Mouse (Mus musculus): ENCODE results near the gene Adcy4.
A peak's percentile ranks its signal among the peaks of the same experiment; 100 is the strongest.

Adcy4 gene

GRCm38 (mm10) chr14:55747051-55747847 lies 36.6 kb downstream of the Adcy4 start:
- DNase-seq, result no peak

DNA sequence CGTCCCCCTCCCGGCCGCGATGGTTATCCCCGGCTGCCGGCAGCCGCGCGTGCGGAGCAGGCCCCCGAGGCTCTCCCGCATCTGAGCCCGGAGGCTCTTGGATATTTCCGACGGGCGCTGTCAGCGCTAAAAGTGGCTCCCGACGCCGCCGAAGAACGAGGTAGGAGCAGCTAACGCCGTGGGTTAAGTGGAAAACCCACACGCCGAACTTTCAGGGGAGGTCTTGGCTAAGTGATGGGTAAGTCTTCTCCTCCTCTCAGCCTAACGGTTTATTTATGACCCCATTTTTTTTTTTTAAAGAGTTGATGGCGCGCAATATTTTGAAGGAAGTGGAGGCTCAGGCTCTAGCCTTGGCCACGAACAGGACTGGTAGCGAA lies 38.0 kb downstream of the Adcy4 start:
- no peak for DNase-seq

GRCm38 (mm10) chr14:55745180-55745860 lies 38.6 kb downstream of the Adcy4 start, which contains the start of the genes Dhrs1 and Nop9:
Dhrs1 (minus strand) TSS chr14:55745690.
Nop9 (plus strand) TSS chr14:55745693.
- peak; percentile 91 for DNase-seq

GRCm38 (mm10) chr14:55743711-55744110 lies 40.2 kb downstream of the Adcy4 start:
- peak; percentile 95 for DNase-seq

- DNase-seq, result peak; percentile 81
Observed at GRCm38 (mm10) chr14:55737086-55737687, 46.7 kb downstream of the Adcy4 start.

DNA sequence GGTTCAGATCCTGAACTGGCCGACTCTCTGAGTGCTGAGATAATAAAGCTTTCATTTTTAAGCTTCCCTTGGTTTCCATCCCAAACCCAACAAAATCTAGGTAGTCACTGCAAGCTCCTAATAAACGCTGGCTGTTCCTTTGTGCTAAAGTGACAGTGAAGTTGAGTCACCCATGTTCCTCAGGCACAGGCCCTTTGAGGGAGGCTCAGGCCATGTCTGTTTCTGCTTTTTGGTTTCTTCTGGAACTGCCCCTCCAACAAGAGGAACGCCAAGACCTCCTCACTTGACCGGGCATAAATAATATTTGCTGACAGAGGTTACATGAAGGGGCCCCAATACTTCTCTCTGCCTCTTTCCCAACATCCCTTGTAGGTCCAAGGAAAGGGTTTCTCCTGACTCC lies 48.1 kb downstream of the Adcy4 start:
- no peak for DNase-seq

DNA sequence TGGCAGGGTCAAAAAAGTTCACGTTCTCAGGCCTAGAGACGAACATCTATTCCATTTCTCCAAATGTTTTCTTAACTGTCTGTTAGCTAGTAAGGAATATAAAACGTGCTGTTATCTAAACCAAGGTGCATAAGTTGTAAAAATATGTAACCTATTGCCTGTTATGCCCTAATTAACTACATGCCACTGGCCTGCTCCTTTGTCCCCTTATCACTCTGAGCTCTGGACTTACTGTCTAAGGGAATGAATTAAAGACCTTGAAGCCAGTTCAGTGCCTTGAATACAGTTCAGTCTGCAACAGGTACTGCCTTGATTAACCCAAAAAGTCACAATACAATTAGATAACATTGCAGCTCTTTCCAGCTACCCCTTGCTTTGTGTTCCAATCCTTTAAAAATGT lies 48.6 kb downstream of the Adcy4 start:
- no peak for DNase-seq

- DNase-seq, result no peak
Observed at GRCm38 (mm10) chr14:55734869-55735268, 49.0 kb downstream of the Adcy4 start.

DNA sequence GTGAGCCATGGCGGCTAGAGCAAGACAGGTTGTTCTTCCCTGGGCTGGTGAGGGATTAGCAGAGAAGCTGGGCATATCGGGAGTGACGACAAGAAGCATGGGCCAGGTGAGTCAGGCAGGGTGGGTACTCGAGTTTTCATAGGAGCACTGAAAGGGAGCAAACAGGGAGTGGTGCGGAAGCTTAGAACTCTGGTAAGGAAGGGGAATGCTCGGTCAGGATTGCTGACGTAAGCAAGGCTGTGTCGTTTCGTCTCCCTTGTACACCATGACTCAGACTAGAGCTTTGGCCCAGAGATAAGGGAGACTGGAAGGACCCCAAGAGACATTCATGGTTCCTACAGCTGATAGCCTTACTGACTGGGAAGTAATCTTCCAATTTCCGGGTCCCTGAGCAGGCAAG lies 50.0 kb downstream of the Adcy4 start:
- no peak for DNase-seq

- DNase-seq, result no peak
Observed at GRCm38 (mm10) chr14:55730531-55731032, 53.3 kb downstream of the Adcy4 start.

DNA sequence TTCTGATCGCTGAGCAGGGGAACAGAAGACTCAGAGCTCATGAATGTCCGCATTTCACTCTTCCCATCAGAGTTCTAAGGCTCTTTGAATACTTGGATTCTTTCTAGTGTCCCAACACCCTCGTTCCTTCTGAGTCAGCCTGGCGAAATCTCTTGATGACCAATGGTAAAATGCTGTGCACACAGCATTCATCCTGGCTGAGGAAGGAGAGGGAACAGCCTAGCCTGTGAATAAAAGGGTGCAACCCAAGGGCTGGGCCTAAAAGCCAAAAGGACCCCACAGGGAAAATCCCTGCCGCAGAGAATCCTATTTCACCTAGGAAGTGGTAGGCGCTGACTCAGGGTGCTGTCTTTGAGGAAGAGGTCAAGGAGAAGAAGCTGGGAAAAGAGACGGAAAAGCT lies 53.8 kb downstream of the Adcy4 start:
- no peak for DNase-seq

- no peak for DNase-seq
Observed at GRCm38 (mm10) chr14:55727889-55728685, 55.8 kb downstream of the Adcy4 start.

DNA sequence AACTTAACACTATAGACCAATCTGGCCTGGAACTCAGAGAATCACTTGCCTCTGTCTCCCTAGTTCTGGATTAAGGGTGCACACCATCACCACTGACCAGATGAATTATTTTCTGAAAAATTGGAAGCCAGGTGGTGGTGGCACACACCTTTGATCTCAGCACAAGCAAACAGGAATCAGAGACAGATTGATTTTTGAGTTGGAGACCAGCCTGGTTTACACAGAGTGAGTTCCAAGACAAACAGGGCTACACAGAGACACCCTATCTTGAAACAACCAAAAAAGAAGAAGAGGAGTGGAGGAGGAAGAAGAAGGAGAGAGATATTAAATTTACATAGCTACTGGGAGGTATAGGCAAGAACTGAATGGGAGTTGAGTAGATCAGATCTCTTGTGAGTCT lies 57.6 kb downstream of the Adcy4 start:
- no peak for DNase-seq

GRCm38 (mm10) chr14:55724411-55724871 lies 59.5 kb downstream of the Adcy4 start:
- peak; percentile 75 for DNase-seq

DNA sequence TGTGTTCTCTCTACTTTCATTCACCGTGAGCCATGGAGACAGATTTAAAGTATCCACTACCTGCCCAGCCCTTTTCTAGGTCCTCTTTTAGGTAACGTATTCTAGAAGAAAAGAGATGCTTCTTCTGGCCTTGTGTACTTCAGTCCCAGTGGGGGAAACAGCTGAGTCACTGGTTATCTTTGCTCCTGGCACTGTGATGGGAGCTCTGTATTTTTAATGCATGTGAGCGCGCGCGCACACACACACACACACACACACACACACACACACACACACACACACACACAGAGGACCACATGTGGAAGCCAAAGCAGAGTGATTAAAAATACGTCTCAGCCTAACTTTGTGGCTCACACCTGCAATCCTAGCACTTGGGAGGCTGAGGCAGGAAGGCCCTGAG lies 60.5 kb downstream of the Adcy4 start:
- no peak for DNase-seq

DNA sequence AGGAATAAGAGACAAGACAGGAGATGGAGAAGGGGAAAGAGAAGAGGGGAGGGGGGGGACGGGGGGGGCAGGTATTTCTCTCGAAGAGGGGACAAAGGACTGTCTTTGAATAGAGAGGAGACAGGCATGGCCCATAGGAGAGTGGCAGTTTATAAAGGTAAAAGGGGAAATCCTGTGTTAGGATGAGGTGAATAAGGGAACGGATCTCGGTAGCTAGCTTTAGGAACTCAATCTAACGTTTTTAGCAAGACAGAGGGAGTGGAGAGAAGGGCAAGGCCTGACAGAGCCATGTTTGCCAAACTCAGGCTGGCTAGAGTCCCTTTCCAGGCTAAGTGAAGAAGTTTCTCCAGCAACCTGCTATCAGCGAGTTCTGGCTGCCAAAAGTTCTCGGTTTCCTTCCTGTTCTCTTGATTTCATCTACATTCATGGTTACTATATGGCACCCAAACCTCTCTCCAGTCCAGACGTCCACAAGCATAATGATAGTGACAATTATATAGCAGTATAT lies 61.4 kb downstream of the Adcy4 start:
- no peak for DNase-seq

DNA sequence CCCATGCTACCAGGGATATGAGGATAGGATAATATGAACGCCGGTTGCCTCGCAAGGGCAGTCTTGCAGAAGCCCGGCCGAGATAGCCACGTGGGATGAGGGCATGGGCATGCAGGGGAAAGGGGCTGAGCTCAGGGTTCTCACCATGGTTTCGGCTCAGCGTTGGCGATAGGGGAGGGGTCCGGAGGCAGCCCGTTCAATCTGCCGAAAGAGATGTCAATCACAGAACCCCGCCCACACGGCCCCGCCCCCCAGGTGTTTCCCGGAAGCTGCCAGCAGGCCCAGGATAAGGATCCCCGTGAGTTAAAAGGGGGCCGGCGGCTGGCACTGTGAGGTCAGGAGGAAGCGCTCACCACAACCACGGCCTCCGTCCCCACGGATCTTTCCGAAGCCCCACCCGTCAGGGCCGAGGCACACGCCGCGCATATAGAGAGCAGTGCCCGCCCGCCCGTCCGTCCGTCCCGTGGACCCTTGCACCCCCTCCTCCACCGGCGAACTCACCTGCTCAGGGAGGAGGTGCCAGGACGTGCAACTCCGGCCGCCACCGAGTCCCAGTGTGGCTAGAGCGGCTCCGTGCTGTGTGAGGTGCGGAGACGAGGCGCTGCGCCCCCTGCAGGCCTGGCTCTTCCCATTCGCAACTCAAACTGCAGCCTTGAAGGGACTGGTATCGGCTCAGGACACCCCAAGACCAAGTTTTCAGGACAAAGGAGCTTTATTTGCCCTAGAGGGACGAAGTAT lies 62.0 kb downstream of the Adcy4 start, which contains the start of gene Rabggta:
Gene Rabggta, minus strand, starts transcription at position 564 of the 738 bp plus-strand sequence.
- DNase-seq, result peak; percentile 96

GRCm38 (mm10) chr14:55721076-55721475 lies 62.8 kb downstream of the Adcy4 start:
- peak; percentile 81 for DNase-seq

- no peak for DNase-seq
Observed at GRCm38 (mm10) chr14:55720666-55721065, 63.2 kb downstream of the Adcy4 start.

GRCm38 (mm10) chr14:55719737-55720136 lies 64.2 kb downstream of the Adcy4 start:
- DNase-seq, result no peak

Data from kidney, adult 9 months (tissue).